Mouse (Mus musculus) gastrocnemius, adult 18-20 months (tissue): ENCODE results near the gene Gnmt. TPM values are rescaled to one million over a fixed set of nuclear protein-coding genes. Genes with fewer than 3 reads are reported as not detected.

Experiments
- DNase-seq: peaks from one replicate; pipeline ENCODE4 v3.0.0; 2021; ENCODE audit warnings: low spot score
- total RNA-seq, 2 experiments: library from RNA; stranded (reverse); gene quantifications; 2 replicates each; pipeline ENCODE4 v1.2.3; 2021

Gnmt gene
- total RNA-seq, 2 experiments from 2014 or later = 2.2 to 3.4 TPM

GRCm38 (mm10) chr17:46742986-46743385 lies 14.0 kb upstream of the Gnmt start:
- DNase-seq = no peak

- DNase-seq = no peak
These were observed 12.3 kb upstream of the Gnmt start for GRCm38 (mm10) chr17:46741305-46741704.

DNA sequence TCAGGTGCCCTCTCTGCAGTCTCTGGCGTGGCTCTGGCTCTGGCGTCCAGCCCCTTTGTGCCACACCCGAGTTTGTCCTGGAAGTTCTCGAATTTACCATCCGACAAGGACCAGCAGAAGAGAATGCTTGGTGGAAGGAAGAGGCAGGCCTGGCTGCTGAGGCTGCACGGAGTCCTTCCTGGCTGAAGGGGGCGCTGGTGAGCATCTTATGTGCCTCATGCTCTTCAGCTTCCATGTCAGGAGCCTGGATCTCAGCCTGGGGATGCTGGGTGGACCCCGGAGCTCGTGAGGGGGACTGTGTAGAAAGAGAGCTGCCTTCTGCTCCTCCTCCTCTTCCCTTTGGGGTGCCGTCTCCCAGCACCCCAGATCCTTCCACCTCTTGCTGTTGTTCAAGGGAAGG lies 7.2 kb upstream of the Gnmt start:
- no peak for DNase-seq

DNA sequence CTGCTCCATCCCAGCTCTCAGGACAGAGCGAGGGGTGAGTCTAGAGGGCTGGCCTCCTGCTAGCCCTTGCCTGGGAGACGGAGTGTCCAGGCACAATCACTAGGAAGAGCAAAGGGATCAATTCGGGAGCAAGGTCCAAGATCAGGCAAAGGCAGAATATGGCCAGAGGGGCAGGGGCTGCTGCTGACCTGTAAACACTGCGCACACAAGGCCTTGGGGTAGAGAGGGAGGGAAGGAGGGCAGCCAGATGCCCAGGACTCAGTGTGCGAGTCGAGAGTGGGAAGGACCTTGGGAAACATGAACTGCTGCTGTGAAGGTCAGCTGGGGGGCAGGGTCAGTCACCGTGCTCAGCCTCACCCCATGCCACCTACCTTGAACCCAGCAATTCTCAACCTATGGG lies 6.3 kb upstream of the Gnmt start:
- no peak for DNase-seq

DNA sequence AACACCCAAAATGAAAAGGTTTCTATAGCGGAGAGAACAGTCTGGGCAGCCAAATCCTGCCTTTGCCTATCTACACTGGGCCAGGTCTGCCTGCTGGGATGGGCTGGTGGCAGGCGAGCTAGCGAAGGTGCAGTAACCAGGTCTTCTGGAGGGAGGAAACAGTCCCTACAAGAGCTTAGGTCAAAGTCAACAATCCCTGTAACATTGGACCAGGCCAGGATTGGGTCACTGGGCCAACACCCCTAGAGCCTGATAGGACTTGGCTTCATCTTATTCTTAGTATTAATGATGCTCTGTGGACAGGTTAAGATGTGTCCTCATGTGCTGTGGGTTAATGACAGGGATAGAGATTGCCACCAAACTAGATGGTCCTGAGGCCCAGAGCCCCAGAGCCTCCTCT lies 5.1 kb upstream of the Gnmt start:
- no peak for DNase-seq

DNA sequence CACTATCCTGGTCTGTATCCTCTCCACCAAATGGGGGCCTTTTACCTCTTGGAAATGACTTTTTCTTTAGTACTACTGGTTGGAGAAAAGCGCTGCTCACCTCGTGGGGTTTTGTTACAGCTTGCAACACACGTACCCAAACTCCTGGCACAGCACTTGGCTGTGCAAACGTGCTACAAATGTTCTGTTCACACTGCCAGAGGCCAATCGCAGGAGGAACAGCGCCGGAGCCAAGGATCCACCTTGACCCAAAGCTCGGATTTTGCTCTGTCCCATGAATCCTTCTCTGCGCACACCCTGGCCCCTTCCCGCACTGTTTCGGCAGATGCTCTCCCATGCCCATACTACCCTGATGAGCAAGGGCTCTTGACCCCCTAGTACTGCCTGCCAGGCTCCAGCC lies 472 bp downstream of the Gnmt start:
- DNase-seq = no peak

GRCm38 (mm10) chr17:46728021-46728420 lies 947 bp downstream of the Gnmt start:
- DNase-seq = no peak

- DNase-seq = no peak
These were observed 1.7 kb downstream of the Gnmt start for GRCm38 (mm10) chr17:46727271-46727670.

DNA sequence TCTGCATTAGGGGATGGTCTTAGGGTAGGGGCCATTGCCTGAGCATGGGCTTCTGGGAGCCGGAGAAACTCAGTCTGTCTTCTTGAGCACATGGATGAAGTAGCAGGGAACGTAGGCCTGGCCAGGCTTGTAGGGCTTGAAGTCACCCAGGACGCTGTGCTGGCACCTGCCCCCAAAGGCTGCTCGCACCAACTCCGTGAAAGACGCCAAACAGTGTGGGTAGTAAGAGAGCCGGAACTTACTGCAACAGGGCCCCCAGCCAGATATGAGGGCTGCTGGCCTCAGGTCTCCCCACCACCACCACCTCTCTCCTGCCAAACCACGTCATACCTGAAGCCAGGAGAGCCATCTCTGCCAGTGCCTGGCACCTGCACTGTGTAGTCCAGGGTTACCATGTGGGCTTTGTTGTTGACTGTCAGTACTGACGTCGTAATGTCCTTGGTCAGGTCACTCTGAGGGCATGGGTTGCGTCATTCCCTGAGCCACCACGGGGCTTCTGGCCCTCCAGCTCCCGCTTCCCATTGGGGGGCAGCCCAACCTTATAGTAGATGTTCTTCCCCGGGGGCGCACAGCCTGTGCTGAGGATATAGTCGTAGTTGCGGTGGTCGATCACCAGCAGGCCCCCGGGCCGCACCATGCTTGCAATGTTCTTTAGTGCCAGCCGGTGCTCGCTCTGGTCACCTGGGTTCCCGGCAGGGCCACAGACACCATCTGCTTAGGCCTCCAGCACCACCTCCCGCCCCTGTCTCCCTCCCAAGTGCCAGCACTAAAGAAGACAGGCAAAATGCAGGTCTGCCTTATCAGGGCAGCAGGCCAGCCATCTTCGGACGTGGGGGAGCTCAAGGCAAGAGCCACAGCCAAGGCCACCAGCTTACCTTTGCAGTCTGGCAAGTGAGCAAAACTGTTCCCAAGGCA lies 3.0 kb downstream of the Gnmt start:
- no peak for DNase-seq

GRCm38 (mm10) chr17:46725273-46725672 lies 3.7 kb downstream of the Gnmt start:
- peak; percentile 24 for DNase-seq

- no peak for DNase-seq
These were observed 4.4 kb downstream of the Gnmt start for GRCm38 (mm10) chr17:46724477-46725084.

DNA sequence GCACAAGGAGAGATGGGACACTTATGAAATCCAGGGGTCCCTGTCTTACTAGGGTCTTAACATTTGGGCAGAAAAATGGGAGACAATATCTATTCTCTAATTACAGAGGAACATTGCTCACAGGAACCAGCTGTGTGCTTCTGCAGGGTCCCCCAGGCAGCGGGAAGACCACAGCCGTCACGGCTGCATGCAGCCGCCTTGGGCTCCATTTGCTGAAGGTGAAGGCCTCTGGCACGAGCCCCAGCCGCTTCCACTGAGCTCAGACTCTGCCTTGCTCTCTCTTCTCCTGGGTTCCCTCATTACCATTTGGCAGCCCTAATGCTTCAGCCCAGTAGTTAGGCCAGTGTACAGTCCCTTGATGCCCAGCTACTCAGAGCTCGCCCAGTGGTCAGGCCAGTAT lies 7.9 kb downstream of the Gnmt start:
- no peak for DNase-seq

DNA sequence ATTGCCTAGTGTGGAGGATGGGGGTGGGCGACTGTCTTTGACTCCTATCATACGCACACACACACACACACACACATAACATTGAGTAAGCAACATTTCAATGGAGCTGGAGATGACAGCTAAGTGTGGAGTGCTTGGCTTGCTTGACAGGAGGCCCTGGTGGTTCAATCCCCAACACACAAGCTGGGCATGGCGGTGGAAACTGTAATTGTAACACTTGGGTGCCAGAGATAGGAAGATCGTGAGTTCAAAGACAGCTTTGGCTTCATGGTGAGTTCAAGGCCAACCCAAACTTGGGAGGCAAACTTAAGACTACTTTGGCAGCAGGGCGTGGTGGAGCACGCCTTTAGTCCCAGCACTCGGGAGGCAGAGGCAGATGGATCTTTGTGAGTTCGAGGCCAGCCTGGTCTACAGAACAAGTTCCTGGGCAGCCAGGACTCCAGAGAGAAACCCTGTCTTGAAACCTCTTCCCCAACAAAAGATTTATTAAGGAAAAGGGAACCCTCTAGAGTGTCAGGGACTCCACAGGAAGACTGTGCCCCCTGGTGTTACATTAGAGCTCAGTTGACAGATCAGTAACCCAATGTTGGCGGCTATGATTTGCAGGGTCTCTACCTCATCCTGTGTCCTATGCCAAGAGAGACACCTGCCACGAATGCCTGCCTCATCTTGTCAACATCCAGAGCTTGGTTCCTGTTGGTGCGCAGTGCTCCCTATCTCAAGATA lies 14.0 kb downstream of the Gnmt start:
- DNase-seq = peak; percentile 14

- no peak for DNase-seq
These were observed 15.1 kb downstream of the Gnmt start for GRCm38 (mm10) chr17:46713849-46714248.

DNA sequence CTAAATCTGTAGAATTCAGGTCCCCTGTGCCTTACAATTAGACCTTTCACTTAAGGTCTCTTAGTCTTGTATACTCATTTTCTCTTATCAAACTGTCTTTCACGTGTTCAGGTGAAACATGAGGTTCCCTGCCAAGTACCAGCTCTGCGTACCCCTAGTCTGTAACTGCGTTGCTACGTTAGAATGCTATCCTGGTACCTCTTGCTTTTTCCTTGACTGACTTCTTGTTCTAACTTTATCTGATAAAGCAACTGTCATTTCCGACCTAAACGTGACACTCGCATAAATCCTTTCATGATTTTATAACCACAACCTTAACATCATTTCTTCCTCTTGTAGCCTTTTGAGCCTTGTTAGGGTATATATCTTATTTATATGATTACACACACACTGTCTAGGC lies 16.5 kb downstream of the Gnmt start:
- DNase-seq = no peak

DNA sequence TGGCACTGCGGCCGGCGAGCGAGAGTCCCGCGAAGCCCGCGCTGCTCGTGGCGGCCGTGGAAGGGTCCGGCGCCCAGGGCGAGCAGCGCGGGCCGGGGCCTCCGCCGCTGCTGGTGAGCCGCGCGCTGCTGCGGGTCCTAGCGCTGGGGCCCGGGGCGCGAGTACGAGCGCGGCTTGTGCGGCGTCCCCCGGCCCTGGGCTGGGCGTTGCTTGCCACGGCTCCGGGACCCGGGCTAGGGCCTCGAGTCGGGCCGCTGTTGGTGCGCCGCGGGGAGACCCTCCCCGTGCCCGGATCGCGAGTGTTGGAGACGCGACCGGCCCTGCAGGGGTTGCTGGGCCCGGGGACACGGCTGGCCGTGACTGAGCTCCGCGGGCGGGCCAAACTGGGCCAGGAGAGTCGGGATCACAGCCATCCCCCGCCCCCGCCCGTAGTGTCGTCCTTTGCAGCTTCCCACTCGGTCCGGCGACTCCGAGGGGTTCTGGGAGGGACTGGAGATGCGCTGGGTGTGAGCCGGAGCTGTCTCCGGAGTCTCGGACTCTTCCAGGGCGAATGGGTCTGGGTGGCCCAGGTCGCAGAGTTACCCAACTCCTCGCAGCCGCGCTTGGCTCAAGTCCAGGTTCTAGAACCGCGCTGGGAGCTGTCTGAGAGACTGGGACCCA lies 17.2 kb downstream of the Gnmt start:
- peak; percentile 52 for DNase-seq

DNA sequence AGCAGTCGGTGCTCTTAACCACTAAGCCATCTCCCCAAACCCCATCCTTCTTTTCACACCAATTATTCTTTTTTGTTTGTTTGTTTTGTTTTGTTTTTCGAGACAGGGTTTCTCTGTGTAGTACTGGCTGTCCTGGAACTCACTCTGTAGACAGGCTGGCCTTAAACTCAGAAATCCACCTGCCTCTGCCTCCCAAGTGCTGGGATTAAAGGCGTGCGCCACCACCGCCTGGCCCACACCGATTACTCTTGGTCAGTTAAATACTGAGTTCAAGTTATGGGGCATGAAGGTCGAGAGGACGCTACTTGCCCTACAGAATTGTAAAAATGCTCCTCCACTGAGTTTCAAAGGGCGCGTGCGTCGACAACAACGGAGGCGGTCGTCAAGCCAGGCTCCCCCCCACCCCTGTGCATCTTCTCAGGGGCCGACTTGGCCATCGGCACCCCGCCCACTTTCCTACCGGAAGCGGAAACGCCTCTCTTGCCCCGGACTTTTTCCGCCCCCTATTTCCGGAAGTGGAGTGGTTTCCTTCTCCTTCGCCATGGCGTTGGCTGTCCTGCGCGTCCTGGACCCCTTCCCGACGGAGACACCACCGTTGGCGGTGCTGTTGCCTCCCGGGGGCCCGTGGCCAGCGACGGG lies 17.9 kb downstream of the Gnmt start, which contains the start of gene Pex6:
Pex6 (plus strand) TSS at position 505 of the 639 bp plus-strand sequence.
- DNase-seq = peak; percentile 93

DNA sequence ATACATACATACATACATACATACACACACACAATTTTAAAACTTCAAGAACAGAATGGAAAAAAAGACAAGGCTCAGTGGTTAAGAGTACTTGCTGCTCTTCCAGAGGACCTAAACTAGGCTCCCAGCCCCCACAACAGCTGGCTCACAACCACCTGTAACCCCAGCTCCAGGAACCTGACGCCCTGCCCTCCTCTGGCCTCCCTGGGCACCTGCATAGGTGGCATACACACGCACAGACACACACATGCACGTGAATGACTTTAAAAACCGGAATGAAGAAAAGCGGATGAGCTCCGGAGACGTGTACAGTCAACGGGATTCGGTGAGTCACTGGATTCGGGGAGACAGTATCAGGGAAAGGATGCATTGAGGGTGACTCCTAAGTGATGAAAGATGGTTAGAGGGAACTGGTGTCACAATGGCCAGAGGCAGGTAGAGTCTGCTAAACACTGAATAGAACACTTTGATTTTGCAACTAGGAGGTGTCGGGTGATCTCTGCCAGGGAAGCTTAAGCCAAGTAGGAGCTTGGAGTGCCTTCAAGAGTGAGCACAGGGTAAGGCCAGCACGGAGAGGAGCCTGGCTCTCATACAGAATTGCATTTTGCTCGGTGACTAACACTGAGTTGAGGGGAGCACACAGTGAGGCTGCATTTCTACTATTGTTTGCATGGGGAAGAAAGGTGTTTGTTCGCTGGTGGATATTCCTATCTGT lies 22.4 kb downstream of the Gnmt start:
- DNase-seq = peak; percentile 58

DNA sequence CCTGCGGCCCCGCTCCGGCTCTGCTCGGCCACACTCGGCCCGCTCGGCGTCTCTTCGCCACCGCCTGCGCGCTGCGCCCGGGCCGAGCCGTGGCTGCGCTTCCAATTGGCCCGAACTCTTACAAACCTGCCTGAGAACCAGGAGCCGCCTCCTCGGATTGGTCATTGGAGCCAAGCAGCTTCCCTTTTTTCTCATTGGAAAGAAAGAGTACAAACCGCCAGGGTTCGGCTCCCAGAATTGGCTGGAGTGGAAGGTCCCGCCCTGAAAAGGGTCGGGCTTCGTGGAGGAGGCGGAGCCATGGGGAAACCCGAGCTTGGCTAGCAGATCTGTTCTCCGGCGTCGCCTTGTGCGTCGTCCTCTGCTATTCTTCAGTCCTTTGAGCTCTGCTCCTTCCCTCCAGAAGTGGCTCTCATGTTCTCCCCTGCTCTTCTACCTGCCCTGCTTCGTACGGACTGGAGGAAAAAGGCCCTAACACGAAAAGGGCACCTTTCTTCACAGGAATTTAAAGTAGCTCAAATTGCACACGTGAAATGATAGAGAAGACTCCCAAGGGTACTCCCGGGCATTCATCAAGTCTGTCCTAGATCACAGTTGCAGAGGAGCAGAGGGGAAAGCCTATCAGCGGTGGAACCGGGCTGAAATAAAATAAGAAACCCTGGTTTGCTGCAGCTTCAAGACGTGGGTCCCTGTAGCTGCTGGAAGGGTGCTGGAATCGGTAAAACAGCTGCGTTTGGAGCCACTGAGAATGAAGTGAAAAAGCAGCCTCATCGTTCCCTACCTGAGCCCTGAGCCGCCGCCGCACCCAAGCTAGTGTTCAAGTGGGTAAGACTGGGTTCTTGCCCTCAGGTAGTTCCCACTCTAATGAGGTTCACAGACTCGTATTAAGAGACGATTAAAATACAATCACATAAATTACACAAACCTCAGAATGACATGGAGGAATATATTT lies 23.8 kb downstream of the Gnmt start, which contains the start of gene Ppp2r5d:
Ppp2r5d (minus strand) TSS at position 225 of the 949 bp plus-strand sequence.
- peak; percentile 98 for DNase-seq
